Mouse (Mus musculus) lung, postnatal 0 days (tissue): ENCODE results near the gene Atp1a4. TPM values are rescaled to one million over a fixed set of nuclear protein-coding genes. Genes with fewer than 3 reads are reported as not detected.
A peak's percentile ranks its signal among the peaks of the same experiment; 100 is the strongest.

Experiments used
- ATAC-seq: fragments of 200-750 bp; cut with Nextera tagmentation; 2 replicates; pipeline ENCODE4 v1.8.0; 2017; ENCODE audit warnings: moderate library complexity
- DNase-seq: peaks from one replicate; pipeline ENCODE4 v3.0.0-alpha.2; 2016; ENCODE audit warnings: low spot score
- H3K27ac ChIP-seq: fragments of 300-500 bp; sonication (generic); 2 replicates; pipeline ENCODE4 v1.5.1; 2014; ENCODE audit warnings: antibody characterized with exemption, mild to moderate bottlenecking, low read length, mixed read lengths
- H3K27me3 ChIP-seq: fragments of 300-500 bp; sonication (generic); replicated peaks from 2 replicates; pipeline ENCODE4 v1.6.1; 2014; ENCODE audit warnings: low read length, mixed read lengths; ENCODE audit not compliant: insufficient read depth
- H3K36me3 ChIP-seq: fragments of 300-500 bp; sonication (generic); 2 replicates; pipeline ENCODE4 v1.6.1; 2014; ENCODE audit warnings: low read length, mixed read lengths; ENCODE audit not compliant: insufficient read depth
- H3K4me1 ChIP-seq: fragments of 300-500 bp; sonication (generic); 2 replicates; pipeline ENCODE4 v1.6.1; 2014; ENCODE audit warnings: antibody characterized with exemption, low read depth, low read length, mixed read lengths; ENCODE audit not compliant: insufficient read depth
- H3K4me2 ChIP-seq: fragments of 300-500 bp; sonication (generic); replicated peaks from 2 replicates; pipeline ENCODE4 v1.6.1; 2014; ENCODE audit warnings: low read depth, mild to moderate bottlenecking, low read length, moderate library complexity, mixed read lengths
- H3K4me3 ChIP-seq: fragments of 300-500 bp; sonication (generic); 2 replicates; pipeline ENCODE4 v1.5.1; 2014; ENCODE audit warnings: low read depth, low read length
- H3K9ac ChIP-seq: fragments of 300-500 bp; sonication (generic); replicated peaks from 2 replicates; pipeline ENCODE4 v1.6.1; 2014; ENCODE audit warnings: low read depth, mild to moderate bottlenecking
- H3K9me3 ChIP-seq: fragments of 300-500 bp; sonication (generic); 2 replicates; pipeline ENCODE4 v1.6.1; 2016; ENCODE audit warnings: low read length, mixed read lengths
- CTCF ChIP-seq: IDR thresholded peaks from 2 replicates; pipeline ENCODE4 v1.5.1; 2016; ENCODE audit warnings: antibody characterized with exemption, mild to moderate bottlenecking
- EP300 ChIP-seq: IDR thresholded peaks from 2 replicates; pipeline ENCODE4 v1.6.1; 2016; ENCODE audit warnings: antibody characterized with exemption, mild to moderate bottlenecking, control low read depth
- WGBS: fragments of 180-500 bp; shearing (Covaris S2); extraction: QIAGEN DNeasy Blood & Tissue Kit; methylation state at CpG from one replicate; pipeline ENCODE4 v1.1.7; 2014; 5-methylcytosine and 5-hydroxymethylcytosine counted together
- polyA plus RNA-seq: library from polyadenylated mRNA; unstranded; fragments of >200 nt; fragmentation: Nextera tagmentation; extraction: Ambion mirVana; gene quantifications from 2 replicates; pipeline ENCODE4 v1.2.1, GENCODE M21; 2015

The Atp1a4 gene
- polyA plus RNA-seq, 1 experiment from 2014 or later, result 0.04 TPM

DNA sequence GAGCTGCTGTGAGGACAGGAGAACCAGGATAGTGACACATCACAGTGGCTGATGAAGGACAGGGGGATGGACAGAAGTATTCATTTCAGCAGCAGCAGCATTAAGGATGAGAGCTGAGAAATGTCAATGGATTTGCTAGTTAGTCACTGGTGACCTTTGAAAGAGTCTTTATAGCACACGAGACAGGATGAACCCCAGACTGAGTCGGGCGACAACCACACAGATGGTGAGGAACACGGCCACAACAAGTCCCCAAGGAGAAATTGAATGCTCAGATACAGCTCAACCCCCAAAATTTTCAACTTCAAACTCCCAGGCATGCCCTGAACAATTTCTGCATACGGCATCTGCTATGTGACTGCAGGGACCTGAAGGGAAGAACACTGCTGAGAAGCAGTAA is 28.5 kb upstream of the Atp1a4 start:
- DNase-seq (no peak), ATAC-seq (no peak)
- TF ChIP-seq EP300 (no peak), CTCF (no peak)
- H3K27me3 ChIP-seq, result no peaks in the 10 kb centered on the region
- H3K9me3 ChIP-seq, result no peaks in the 10 kb centered on the region
- H3K27ac ChIP-seq, result no peak overlapping the region
- H3K4me1 ChIP-seq, result no peaks in the 10 kb centered on the region; the same call in 1 of the 2 replicates
- H3K9ac ChIP-seq, result no peak overlapping the region
- H3K4me3 ChIP-seq, result no peak overlapping the region
- no peak overlapping the region for H3K4me2 ChIP-seq
- no peaks in the 10 kb centered on the region for H3K36me3 ChIP-seq
- 75% methylated on average over 5 of the region's 5 CpGs for WGBS

DNA sequence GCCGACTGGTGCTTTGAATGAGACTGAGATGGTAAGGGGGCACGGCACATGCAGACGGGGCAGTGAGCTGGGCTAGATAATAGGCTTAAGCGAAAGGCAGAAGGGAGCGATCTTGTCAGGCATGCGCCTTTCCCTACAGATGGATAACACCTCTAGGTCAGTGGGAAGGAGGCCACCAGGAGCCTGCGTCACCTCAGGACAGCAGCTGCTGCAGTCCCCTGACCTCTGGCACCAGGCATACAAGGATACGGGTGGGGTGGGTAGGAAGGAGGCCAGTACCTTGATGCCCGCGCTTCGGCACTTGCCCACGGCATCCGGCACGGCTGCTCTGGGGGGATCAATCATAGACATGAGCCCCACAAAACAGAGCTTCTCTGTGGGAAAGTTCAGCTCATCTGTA is 26.0 kb upstream of the Atp1a4 start:
- no peaks in the 10 kb centered on the region; the same call in 1 of the 2 replicates for H3K4me1 ChIP-seq
- ATAC-seq, result no peak
- H3K9ac ChIP-seq, result no peak overlapping the region
- no peak overlapping the region for H3K4me3 ChIP-seq
- no peaks in the 10 kb centered on the region for H3K9me3 ChIP-seq
- DNase-seq, result no peak
- H3K27me3 ChIP-seq, result no peaks in the 10 kb centered on the region
- H3K27ac ChIP-seq, result no peak overlapping the region
- no peak overlapping the region for H3K4me2 ChIP-seq
- TF ChIP-seq CTCF (no peak), EP300 (no peak)
- WGBS, result 87% methylated on average over 14 of the region's 14 CpGs
- H3K36me3 ChIP-seq, result no peaks in the 10 kb centered on the region

DNA sequence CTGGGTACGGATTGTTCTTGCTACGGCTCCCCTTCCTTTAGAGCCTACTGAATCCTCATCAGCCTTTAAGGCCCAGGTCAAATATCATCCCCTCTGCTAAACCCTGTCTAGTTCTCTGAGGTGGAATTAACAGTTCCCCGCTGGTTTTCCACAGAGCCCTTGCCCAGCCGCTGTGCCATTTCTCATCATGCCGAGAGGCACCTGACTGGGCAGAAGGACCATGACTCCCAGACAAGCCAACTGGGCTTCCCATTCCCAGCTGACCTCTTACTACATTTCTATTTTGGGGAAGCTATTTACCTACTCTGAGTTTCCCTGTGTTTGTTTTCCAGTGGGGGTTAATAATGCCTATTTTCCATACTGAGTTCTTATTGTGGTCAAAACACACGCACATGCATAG is 24.9 kb upstream of the Atp1a4 start:
- Histone ChIP-seq H3K36me3 (no peaks in the 10 kb centered on the region), H3K27me3 (no peaks in the 10 kb centered on the region)
- ATAC-seq, result no peak

DNA sequence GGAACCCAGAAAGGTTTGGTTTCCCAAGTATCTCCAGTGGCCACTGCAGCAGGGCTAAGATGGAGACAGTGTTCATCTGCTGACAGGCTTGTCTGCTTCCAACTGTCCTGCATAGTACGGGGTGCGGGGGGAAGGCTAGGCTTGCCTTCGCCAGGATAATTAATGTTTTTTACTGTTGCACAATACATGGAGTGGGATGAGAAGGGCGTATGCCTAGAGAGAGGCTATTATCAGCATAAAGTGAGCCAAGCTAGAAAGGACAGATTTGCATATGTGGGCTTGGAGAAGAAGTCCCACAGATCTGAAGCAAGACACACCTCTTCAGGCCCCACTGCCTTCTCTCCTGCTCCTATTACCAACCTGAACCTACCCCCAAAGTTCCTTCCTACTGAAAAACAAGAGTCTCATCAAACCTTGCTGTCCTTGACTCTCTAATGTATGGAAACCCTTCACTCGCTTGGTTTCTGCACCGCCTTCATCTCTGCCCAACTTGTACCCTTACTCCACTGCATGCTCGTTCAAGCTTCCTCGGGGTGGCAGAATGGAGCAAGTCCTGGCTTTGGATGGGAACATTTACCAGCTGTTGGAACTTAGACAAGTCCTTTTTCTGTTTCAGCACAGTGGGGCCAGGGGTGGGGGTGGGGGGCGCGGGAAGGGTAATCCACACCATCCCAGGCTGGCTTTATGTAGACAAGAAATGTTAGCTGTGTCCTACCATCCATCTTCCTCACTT is 23.5 kb upstream of the Atp1a4 start:
- DNase-seq, result peak; percentile 62
- WGBS, result 68% methylated on average over 10 of the region's 10 CpGs
- H3K36me3 ChIP-seq, result no peaks in the 10 kb centered on the region

More for the DNA sequence above, 24.9 kb upstream of the Atp1a4 start:
- no peak for TF ChIP-seq CTCF
- TF ChIP-seq EP300, result no peak
- no peak for DNase-seq
- WGBS, result 94% methylated on average over 6 of the region's 6 CpGs
- no peak overlapping the region for H3K9ac ChIP-seq
- no peaks in the 10 kb centered on the region; the same call in 1 of the 2 replicates for H3K4me1 ChIP-seq
- H3K27ac ChIP-seq, result no peak overlapping the region
- no peak overlapping the region for H3K4me3 ChIP-seq
- H3K9me3 ChIP-seq, result no peaks in the 10 kb centered on the region
- H3K4me2 ChIP-seq, result no peak overlapping the region

DNA sequence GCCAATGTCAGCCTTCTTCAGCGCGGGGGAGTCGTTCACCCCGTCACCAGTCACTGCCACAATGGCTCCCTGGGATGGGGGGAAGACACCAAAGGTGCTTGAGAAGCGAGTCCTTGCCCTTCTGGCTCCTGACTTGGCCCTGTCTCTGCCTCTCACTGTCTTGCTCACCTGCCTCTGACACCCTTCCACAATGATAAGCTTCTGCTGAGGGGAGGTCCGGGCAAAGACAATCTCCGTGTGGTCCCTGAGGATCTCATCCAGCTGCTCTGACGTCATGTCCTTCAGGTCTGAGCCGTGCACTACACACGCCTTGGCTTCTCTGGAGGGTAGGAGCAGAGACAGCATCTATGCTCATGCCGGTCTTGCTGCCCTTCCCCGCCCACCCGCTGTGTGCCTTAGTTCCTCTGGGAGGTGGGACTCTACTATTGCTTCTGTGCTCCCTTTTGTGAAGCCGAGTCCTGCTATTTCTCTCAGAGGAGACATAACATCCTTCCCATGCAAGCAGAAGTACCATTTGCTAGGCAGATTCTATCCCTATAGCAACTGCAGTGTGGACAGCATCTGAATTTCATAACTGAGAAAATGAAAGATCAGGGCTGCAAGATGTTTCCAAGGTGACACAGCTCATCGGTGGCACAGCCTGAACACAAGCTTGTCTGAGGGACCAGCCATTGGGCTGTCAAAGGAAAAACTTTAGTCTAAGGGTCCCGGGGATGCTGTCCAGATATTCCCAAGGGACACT is 21.7 kb upstream of the Atp1a4 start:
- ATAC-seq, result no peak
- Histone ChIP-seq H3K4me1 (no peaks in the 10 kb centered on the region; the same call in 1 of the 2 replicates), H3K27me3 (no peaks in the 10 kb centered on the region), H3K36me3 (no peaks in the 10 kb centered on the region), H3K27ac (no peak overlapping the region), H3K4me2 (no peak overlapping the region), H3K9me3 (no peaks in the 10 kb centered on the region), H3K9ac (no peak overlapping the region), H3K4me3 (no peak overlapping the region)
- 76% methylated on average over 16 of the region's 16 CpGs for WGBS
- no peak for DNase-seq
- TF ChIP-seq EP300, result no peak
- TF ChIP-seq CTCF, result no peak

More for the DNA sequence above, 23.5 kb upstream of the Atp1a4 start:
- H3K4me3 ChIP-seq, result no peak overlapping the region
- ATAC-seq, result peak; percentile 80
- TF ChIP-seq CTCF, result peak; percentile 41
- TF ChIP-seq EP300, result no peak
- no peak overlapping the region for H3K4me2 ChIP-seq
- no peaks in the 10 kb centered on the region; the same call in 1 of the 2 replicates for H3K4me1 ChIP-seq
- no peak overlapping the region for H3K9ac ChIP-seq
- no peak overlapping the region for H3K27ac ChIP-seq
- H3K27me3 ChIP-seq, result no peaks in the 10 kb centered on the region
- H3K9me3 ChIP-seq, result no peaks in the 10 kb centered on the region

DNA sequence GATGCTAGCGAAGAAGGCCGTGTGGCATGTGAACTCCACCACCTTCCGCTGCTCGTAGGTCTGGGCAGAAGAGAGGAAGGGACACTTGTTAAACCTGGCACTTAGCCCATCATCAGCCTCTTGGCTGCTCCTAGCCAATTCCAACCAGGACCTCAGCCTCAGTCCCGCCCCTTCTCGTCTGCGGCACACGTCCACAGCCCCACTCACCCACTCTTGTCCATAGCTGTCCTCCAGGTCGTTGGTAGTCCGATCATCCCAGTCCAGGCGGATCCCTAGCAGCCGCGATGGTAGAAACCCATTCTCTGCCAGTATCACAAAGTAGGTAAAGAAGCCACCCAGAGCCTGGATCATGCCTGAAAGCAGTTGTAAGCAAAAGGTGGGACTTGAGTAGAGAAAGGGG is 20.1 kb upstream of the Atp1a4 start:
- H3K9ac ChIP-seq, result no peak overlapping the region
- no peaks in the 10 kb centered on the region for H3K36me3 ChIP-seq
- H3K4me2 ChIP-seq, result no peak overlapping the region
- 81% methylated on average over 13 of the region's 13 CpGs for WGBS
- H3K4me1 ChIP-seq, result no peaks in the 10 kb centered on the region; the same call in 1 of the 2 replicates
- H3K9me3 ChIP-seq, result no peaks in the 10 kb centered on the region
- DNase-seq (no peak), ATAC-seq (no peak)
- TF ChIP-seq EP300 (no peak), CTCF (no peak)
- H3K27ac ChIP-seq, result no peak overlapping the region
- no peak overlapping the region for H3K4me3 ChIP-seq
- H3K27me3 ChIP-seq, result no peaks in the 10 kb centered on the region
